Mouse (Mus musculus): ENCODE measurements around the gene Tbata. TPM values are rescaled to one million over a fixed set of nuclear protein-coding genes. Genes with fewer than 3 reads are reported as not detected.

The Tbata gene
- total RNA-seq (2014; rRNA removed), result 1.5 and 1.6 TPM in 2 replicates
- polyA plus RNA-seq (2015; fragmentation: Nextera tagmentation; extraction: Ambion mirVana), result 4.8 and 6.2 TPM in 2 replicates

DNA sequence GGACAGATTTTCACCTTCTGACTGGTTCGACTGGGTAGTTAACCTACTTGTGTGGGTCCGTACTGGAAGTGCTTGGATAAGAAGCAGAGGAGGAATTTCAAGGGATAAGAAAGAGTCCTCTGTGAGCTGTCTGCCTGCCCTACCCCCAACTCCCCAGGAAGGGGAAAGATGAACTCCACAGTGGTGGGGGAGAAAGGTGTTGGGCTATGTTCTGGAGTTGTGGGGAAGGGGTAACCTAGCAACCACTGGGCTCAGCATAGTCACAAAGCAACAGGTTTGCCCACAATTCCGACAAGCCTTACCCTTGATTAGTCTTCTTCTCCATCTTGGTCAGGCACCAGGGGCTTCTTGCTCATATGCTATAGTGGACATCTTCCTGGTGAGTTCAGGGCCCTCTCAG, at the start of gene Tbata:
Gene Tbata (plus strand): TSS at position 301 of the 400 bp plus-strand sequence.
- ATAC-seq, result no peak
- H3K9ac ChIP-seq (replicated peaks; ENCODE audit: low read length), result no peak within 1 kb of the TSS
- H3K27me3 ChIP-seq (ENCODE audit: insufficient read depth, low read length), result no peaks in the 10 kb centered on the region
- no peaks in the 10 kb centered on the region for H3K36me3 ChIP-seq (ENCODE audit: insufficient read depth, low read length)
- no peaks in the 10 kb centered on the region for H3K4me1 ChIP-seq (ENCODE audit: insufficient read depth, low read length)
- DNase-seq (ENCODE audit: low spot score), result no peak
- H3K4me3 ChIP-seq (ENCODE audit: low read length), result no peak within 1 kb of the TSS
- no peaks in the 10 kb centered on the region for H3K9me3 ChIP-seq (ENCODE audit: low read length)
- WGBS, result 69% methylated on average over 3 of the region's 3 CpGs
- no peak within 1 kb of the TSS for H3K4me2 ChIP-seq (ENCODE audit: low read depth, low read length)
- no peak within 1 kb of the TSS for H3K27ac ChIP-seq
- TF ChIP-seq CTCF (IDR thresholded peaks at IDR 0.05; ENCODE audit: low read depth), result no peak

DNA sequence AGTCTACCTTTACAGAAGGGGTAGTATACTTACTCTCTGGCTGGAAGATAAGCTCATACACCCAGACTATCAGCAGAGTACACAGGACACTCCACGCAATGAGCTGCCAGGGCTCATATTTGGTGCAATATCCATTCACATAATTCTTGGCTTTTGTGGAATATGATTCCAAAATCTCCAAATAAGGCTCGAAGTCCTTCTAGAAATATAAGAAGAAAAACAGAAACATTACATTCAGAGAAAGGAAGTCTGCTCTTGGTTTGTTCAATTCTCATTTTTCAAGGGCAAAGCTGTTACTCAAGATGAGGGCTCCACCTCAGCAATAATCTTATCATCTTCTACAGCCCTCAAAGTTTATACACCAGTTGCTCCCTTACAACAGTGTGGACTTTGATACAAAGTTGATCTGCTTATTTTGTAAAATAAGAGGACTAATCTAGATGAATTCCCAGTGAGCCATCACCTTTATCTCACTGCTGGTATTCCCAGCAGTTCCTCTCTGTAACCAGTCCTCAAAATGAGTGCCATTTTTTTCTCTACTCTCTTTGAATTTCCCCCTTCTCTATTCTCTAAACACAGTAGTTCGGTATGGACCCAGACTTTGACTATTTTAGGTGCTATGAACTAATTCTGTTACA, 48.4 kb upstream of the Tbata start:
- no peak overlapping the region for H3K9ac ChIP-seq (replicated peaks; ENCODE audit: low read length)
- 95% methylated on average over 3 of the region's 3 CpGs for WGBS

DNA sequence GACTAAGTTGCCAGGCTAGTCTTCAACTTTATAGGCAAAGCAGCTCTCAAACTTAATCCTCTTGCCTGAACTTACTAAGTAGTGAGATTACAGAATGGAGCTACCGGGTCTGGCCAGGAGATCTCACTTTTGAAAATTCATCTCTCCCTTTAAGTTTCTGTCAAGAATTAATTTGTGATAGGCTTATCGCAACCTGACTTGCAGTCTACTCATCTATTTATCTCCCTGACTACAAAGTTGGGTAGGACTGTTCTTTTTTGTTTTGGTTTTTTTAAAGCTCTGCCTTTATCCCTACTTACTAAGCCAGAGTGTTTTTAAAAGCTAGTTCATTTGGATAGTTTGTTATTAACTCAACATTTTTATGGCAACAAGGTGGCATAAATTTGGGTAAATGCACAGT, 47.3 kb upstream of the Tbata start:
- H3K9me3 ChIP-seq (ENCODE audit: low read length), result no peaks in the 10 kb centered on the region
- 95% methylated on average over 2 of the region's 2 CpGs for whole genome bisulfite sequencing
- no peak for TF ChIP-seq CTCF (IDR thresholded peaks at IDR 0.05; ENCODE audit: low read depth)

More for the DNA sequence above, 48.4 kb upstream of the Tbata start:
- ATAC-seq, result no peak
- Histone ChIP-seq H3K36me3 (ENCODE audit: insufficient read depth, low read length) (peaks cover 12% of the 10 kb centered on the region; the same call in 1 of the 2 replicates), H3K9me3 (ENCODE audit: low read length) (no peaks in the 10 kb centered on the region), H3K4me2 (ENCODE audit: low read depth, low read length) (no peak overlapping the region), H3K4me1 (ENCODE audit: insufficient read depth, low read length) (no peaks in the 10 kb centered on the region), H3K4me3 (ENCODE audit: low read length) (no peak overlapping the region), H3K27ac (no peak overlapping the region), H3K27me3 (ENCODE audit: insufficient read depth, low read length) (no peaks in the 10 kb centered on the region)
- no peak for DNase-seq (ENCODE audit: low spot score)
- no peak for TF ChIP-seq CTCF (IDR thresholded peaks at IDR 0.05; ENCODE audit: low read depth)

DNA sequence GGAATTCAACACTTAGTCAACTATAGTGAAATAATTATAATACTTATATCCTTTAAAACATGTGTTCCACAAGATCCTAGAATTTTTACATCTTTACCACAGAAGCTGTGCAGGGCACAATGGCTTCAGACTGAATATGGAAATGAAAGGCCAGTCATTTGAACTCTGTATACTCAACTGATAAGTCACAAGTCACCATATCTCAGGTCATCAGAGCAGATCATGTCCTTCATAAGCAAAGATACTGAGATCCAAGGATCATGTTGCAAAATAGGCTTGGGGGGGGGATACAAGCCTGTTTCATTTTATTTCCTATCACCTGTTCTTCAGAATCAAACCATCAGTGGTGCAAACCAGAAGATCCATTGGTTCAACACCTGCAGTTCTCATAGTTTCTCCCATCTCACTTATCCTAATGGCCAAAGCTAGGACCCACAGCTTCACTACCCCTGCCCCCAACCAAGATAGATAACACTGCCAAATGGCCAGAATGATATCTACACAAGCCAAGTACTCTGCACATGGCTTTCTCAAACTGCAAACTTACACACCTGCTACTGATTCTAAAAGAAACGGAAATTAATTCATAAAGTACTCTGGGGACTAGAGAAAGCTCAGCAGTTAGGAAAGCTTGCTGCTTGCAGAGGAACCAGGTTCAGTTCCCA, 42.9 kb upstream of the Tbata start:
- no peak overlapping the region for H3K27ac ChIP-seq
- H3K4me1 ChIP-seq (ENCODE audit: insufficient read depth, low read length), result no peaks in the 10 kb centered on the region
- no peak overlapping the region for H3K4me3 ChIP-seq (ENCODE audit: low read length)
- H3K9me3 ChIP-seq (ENCODE audit: low read length), result no peaks in the 10 kb centered on the region
- ATAC-seq, result no peak
- H3K27me3 ChIP-seq (ENCODE audit: insufficient read depth, low read length), result no peaks in the 10 kb centered on the region
- 73% methylated on average over 1 of the region's 1 CpGs for WGBS
- no peak for DNase-seq (ENCODE audit: low spot score)
- TF ChIP-seq CTCF (IDR thresholded peaks at IDR 0.05; ENCODE audit: low read depth), result no peak
- H3K36me3 ChIP-seq (ENCODE audit: insufficient read depth, low read length), result no peaks in the 10 kb centered on the region
- no peak overlapping the region for H3K9ac ChIP-seq (replicated peaks; ENCODE audit: low read length)
- no peak overlapping the region for H3K4me2 ChIP-seq (ENCODE audit: low read depth, low read length)

More for the DNA sequence above, 47.3 kb upstream of the Tbata start:
- DNase-seq (ENCODE audit: low spot score), result no peak
- Histone ChIP-seq H3K36me3 (ENCODE audit: insufficient read depth, low read length) (peaks cover 12% of the 10 kb centered on the region; the same call in 1 of the 2 replicates), H3K27ac (no peak overlapping the region), H3K4me3 (ENCODE audit: low read length) (no peak overlapping the region), H3K27me3 (ENCODE audit: insufficient read depth, low read length) (no peaks in the 10 kb centered on the region), H3K4me2 (ENCODE audit: low read depth, low read length) (no peak overlapping the region), H3K9ac (replicated peaks; ENCODE audit: low read length) (no peak overlapping the region), H3K4me1 (ENCODE audit: insufficient read depth, low read length) (no peaks in the 10 kb centered on the region)
- ATAC-seq, result no peak

DNA sequence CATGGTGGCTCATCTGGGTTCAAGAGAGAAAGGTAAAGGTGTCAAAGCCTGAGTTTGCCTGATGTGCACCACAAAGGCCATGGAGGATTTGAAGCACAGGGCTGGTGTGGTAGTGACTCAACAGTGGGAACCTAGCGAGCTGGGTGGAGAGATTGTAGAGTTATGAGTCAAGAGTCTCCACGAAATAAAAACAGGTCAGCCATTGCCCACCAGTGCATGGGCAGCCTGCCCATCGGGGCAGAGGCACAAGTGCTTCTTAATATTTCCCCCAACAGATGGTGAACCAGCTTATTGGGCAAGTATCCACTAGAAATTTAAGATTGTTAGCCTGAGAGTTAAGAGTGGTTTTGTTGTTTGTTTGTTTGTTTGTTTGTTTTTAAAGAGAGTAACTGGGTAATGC, 40.8 kb upstream of the Tbata start:
- no peak for TF ChIP-seq CTCF (IDR thresholded peaks at IDR 0.05; ENCODE audit: low read depth)
- no peak overlapping the region for H3K9ac ChIP-seq (replicated peaks; ENCODE audit: low read length)

DNA sequence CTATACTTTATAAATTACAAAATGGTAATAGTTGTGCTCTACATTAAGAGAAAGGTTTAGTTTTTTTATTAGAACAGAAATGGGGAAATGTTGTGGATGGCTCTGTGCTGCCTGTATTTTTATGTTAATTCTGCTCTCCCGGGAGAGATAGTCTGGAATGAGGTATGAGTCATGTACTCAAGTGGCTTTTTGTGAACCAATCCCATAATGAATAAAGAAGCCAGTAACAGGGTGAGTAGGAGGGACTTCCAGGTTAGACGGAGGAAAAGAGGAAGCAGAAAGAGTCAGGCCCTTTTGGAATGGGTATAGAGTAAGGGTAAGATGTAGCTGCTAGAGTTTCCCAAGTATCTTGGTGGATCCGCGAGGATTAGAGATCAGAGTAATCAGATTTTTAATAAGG, 37.7 kb upstream of the Tbata start:
- no peak for ATAC-seq
- 72% methylated on average over 4 of the region's 4 CpGs for WGBS

More for the DNA sequence above, 40.8 kb upstream of the Tbata start:
- Histone ChIP-seq H3K27ac (no peak overlapping the region), H3K9me3 (ENCODE audit: low read length) (no peaks in the 10 kb centered on the region), H3K27me3 (ENCODE audit: insufficient read depth, low read length) (no peaks in the 10 kb centered on the region), H3K4me2 (ENCODE audit: low read depth, low read length) (no peak overlapping the region), H3K36me3 (ENCODE audit: insufficient read depth, low read length) (no peaks in the 10 kb centered on the region), H3K4me3 (ENCODE audit: low read length) (no peak overlapping the region), H3K4me1 (ENCODE audit: insufficient read depth, low read length) (no peaks in the 10 kb centered on the region)
- 68% methylated on average over 3 of the region's 3 CpGs for WGBS
- ATAC-seq (no peak), DNase-seq (ENCODE audit: low spot score) (no peak)

More for the DNA sequence above, 37.7 kb upstream of the Tbata start:
- DNase-seq (ENCODE audit: low spot score), result no peak
- no peak overlapping the region for H3K4me3 ChIP-seq (ENCODE audit: low read length)
- no peak overlapping the region for H3K27ac ChIP-seq
- H3K36me3 ChIP-seq (ENCODE audit: insufficient read depth, low read length), result no peaks in the 10 kb centered on the region
- no peak overlapping the region for H3K4me2 ChIP-seq (ENCODE audit: low read depth, low read length)
- no peaks in the 10 kb centered on the region for H3K27me3 ChIP-seq (ENCODE audit: insufficient read depth, low read length)
- H3K9me3 ChIP-seq (ENCODE audit: low read length), result no peaks in the 10 kb centered on the region
- TF ChIP-seq CTCF (IDR thresholded peaks at IDR 0.05; ENCODE audit: low read depth), result no peak
- no peaks in the 10 kb centered on the region for H3K4me1 ChIP-seq (ENCODE audit: insufficient read depth, low read length)
- no peak overlapping the region for H3K9ac ChIP-seq (replicated peaks; ENCODE audit: low read length)
